Mouse (Mus musculus) embryonic facial prominence, embryonic 13.5 days (tissue): Measurements from ENCODE around the gene Epn2. TPM values are rescaled to one million over a fixed set of nuclear protein-coding genes. Genes with fewer than 3 reads are reported as not detected.

Experiments
- ATAC-seq: fragments of 200-750 bp; cut with Nextera tagmentation; 2 replicates; pipeline ENCODE4 v1.8.0; 2017; ENCODE audit warnings: low read depth; ENCODE audit not compliant: insufficient number of reproducible peaks, insufficient read depth, low FRiP score, low TSS enrichment
- H3K27ac ChIP-seq: fragments of 300-500 bp; sonication (generic); 2 replicates; pipeline ENCODE4 v1.5.1; 2015; ENCODE audit warnings: moderate library complexity, mild to moderate bottlenecking, inconsistent platforms
- H3K27me3 ChIP-seq: fragments of 300-500 bp; sonication (generic); 2 replicates; pipeline ENCODE4 v1.6.1; 2015; ENCODE audit warnings: mild to moderate bottlenecking, inconsistent platforms
- H3K36me3 ChIP-seq: fragments of 300-500 bp; sonication (generic); 2 replicates; pipeline ENCODE4 v1.6.1; 2015; ENCODE audit warnings: mild to moderate bottlenecking, inconsistent platforms
- H3K4me1 ChIP-seq: fragments of 300-500 bp; sonication (generic); 2 replicates; pipeline ENCODE4 v1.6.1; 2015; ENCODE audit warnings: inconsistent platforms
- H3K4me2 ChIP-seq: fragments of 300-500 bp; sonication (generic); 2 replicates; pipeline ENCODE4 v1.6.1; 2015; ENCODE audit warnings: moderate library complexity, mild to moderate bottlenecking, inconsistent platforms
- H3K4me3 ChIP-seq: fragments of 300-500 bp; sonication (generic); 2 replicates; pipeline ENCODE4 v1.5.1; 2015; ENCODE audit warnings: mild to moderate bottlenecking, inconsistent platforms
- H3K9ac ChIP-seq: fragments of 300-500 bp; sonication (generic); 2 replicates; pipeline ENCODE4 v1.6.1; 2015; ENCODE audit warnings: mild to moderate bottlenecking, inconsistent platforms
- H3K9me3 ChIP-seq: fragments of 300-500 bp; sonication (generic); 2 replicates; pipeline ENCODE4 v1.6.1; 2016; ENCODE audit warnings: inconsistent platforms
- WGBS: fragments of 180-500 bp; shearing (Covaris S2); methylation state at CpG from one replicate; pipeline ENCODE4 v1.1.7; 2015; ENCODE audit warnings: mixed read lengths; 5-methylcytosine and 5-hydroxymethylcytosine counted together
- polyA plus RNA-seq: library from polyadenylated mRNA; unstranded; fragments of >200 nt; fragmentation: Nextera tagmentation; extraction: Ambion mirVana; gene quantifications from 2 replicates; pipeline ENCODE4 v1.2.1, GENCODE M21; 2015

Epn2 gene
- polyA plus RNA-seq, 1 experiment from 2014 or later, result 30.0 TPM

GRCm38 (mm10) chr11:61498736-61499504 is 80.6 kb downstream of the Epn2 start:
- no peak for ATAC-seq
- no peaks in the 10 kb centered on the region for H3K9me3 ChIP-seq
- H3K27me3 ChIP-seq, result no peaks in the 10 kb centered on the region
- no peak overlapping the region for H3K4me2 ChIP-seq
- peaks cover 5% of the 10 kb centered on the region for H3K4me1 ChIP-seq
- H3K27ac ChIP-seq, result no peak overlapping the region
- H3K4me3 ChIP-seq, result no peak overlapping the region
- no peak overlapping the region for H3K9ac ChIP-seq
- WGBS, result 66% methylated on average over 6 of the region's 6 CpGs
- no peaks in the 10 kb centered on the region for H3K36me3 ChIP-seq

GRCm38 (mm10) chr11:61497490-61497889 is 82.0 kb downstream of the Epn2 start:
- no peaks in the 10 kb centered on the region for H3K27me3 ChIP-seq
- H3K4me3 ChIP-seq, result no peak overlapping the region
- 80% methylated on average over 1 of the region's 1 CpGs for WGBS
- no peak overlapping the region for H3K9ac ChIP-seq
- no peaks in the 10 kb centered on the region for H3K9me3 ChIP-seq
- H3K36me3 ChIP-seq, result peaks cover 4% of the 10 kb centered on the region
- H3K27ac ChIP-seq, result no peak overlapping the region
- no peak for ATAC-seq
- no peak overlapping the region for H3K4me2 ChIP-seq
- peaks cover 9% of the 10 kb centered on the region for H3K4me1 ChIP-seq

GRCm38 (mm10) chr11:61495528-61495927 is 84.0 kb downstream of the Epn2 start:
- H3K27me3 ChIP-seq, result no peaks in the 10 kb centered on the region
- WGBS, result 88% methylated on average over 2 of the region's 2 CpGs
- no peaks in the 10 kb centered on the region for H3K9me3 ChIP-seq
- H3K4me2 ChIP-seq, result no peak overlapping the region
- no peak overlapping the region for H3K9ac ChIP-seq
- H3K4me1 ChIP-seq, result peaks cover 18% of the 10 kb centered on the region
- H3K36me3 ChIP-seq, result peaks cover 23% of the 10 kb centered on the region
- ATAC-seq, result no peak
- H3K27ac ChIP-seq, result peak overlapping the region; percentile 92; the same call in 1 of the 2 replicates
- H3K4me3 ChIP-seq, result no peak overlapping the region

- Histone ChIP-seq H3K27me3 (no peaks in the 10 kb centered on the region), H3K27ac (peak within 1 kb of the TSS; percentile 92), H3K9me3 (no peaks in the 10 kb centered on the region), H3K4me3 (peak within 1 kb of the TSS; percentile 93), H3K4me1 (peaks cover 30% of the 10 kb centered on the region), H3K9ac (peak within 1 kb of the TSS; percentile 91), H3K36me3 (peaks cover 35% of the 10 kb centered on the region), H3K4me2 (peak within 1 kb of the TSS; percentile 89)
- ATAC-seq, result peak; percentile 93
- WGBS, result under 1% methylated on average over 62 of the region's 62 CpGs
These were observed 85.1 kb downstream of the Epn2 start, which contains the start of gene Mapk7 for GRCm38 (mm10) chr11:61494129-61494997. TSS of gene Mapk7 (minus strand) at chr11:61494406.

- H3K4me2 ChIP-seq, result peak overlapping the region; percentile 89
- peak overlapping the region; percentile 91 for H3K9ac ChIP-seq
- peaks cover 35% of the 10 kb centered on the region for H3K4me1 ChIP-seq
- no peaks in the 10 kb centered on the region for H3K27me3 ChIP-seq
- peak; percentile 49 for ATAC-seq
- under 1% methylated on average over 49 of the region's 50 CpGs for WGBS
- peaks cover 42% of the 10 kb centered on the region for H3K36me3 ChIP-seq
- peak overlapping the region; percentile 93 for H3K4me3 ChIP-seq
- H3K9me3 ChIP-seq, result no peaks in the 10 kb centered on the region
- H3K27ac ChIP-seq, result peak overlapping the region; percentile 92
These were observed 85.9 kb downstream of the Epn2 start for GRCm38 (mm10) chr11:61493525-61494128.

GRCm38 (mm10) chr11:61492749-61493401 is 86.6 kb downstream of the Epn2 start:
- Histone ChIP-seq H3K4me2 (peak overlapping the region; percentile 89), H3K9ac (peak overlapping the region; percentile 91), H3K27ac (peak overlapping the region; percentile 92), H3K4me1 (peaks cover 42% of the 10 kb centered on the region), H3K27me3 (no peaks in the 10 kb centered on the region), H3K36me3 (peaks cover 49% of the 10 kb centered on the region), H3K9me3 (no peaks in the 10 kb centered on the region), H3K4me3 (peak overlapping the region; percentile 93)
- 73% methylated on average over 12 of the region's 12 CpGs for WGBS
- no peak for ATAC-seq

GRCm38 (mm10) chr11:61490944-61491520 is 88.5 kb downstream of the Epn2 start:
- H3K27me3 ChIP-seq, result no peaks in the 10 kb centered on the region
- no peak overlapping the region for H3K4me3 ChIP-seq
- H3K4me1 ChIP-seq, result peaks cover 60% of the 10 kb centered on the region
- H3K27ac ChIP-seq, result no peak overlapping the region
- no peak overlapping the region for H3K4me2 ChIP-seq
- no peaks in the 10 kb centered on the region for H3K9me3 ChIP-seq
- ATAC-seq, result no peak
- no peak overlapping the region; the same call in 1 of the 2 replicates for H3K9ac ChIP-seq
- H3K36me3 ChIP-seq, result peaks cover 55% of the 10 kb centered on the region
- 92% methylated on average over 22 of the region's 22 CpGs for WGBS

- Histone ChIP-seq H3K27ac (peak overlapping the region; percentile 48; the same call in 1 of the 2 replicates), H3K27me3 (no peaks in the 10 kb centered on the region), H3K4me2 (no peak overlapping the region), H3K4me3 (no peak overlapping the region), H3K9ac (no peak overlapping the region; the same call in 1 of the 2 replicates), H3K9me3 (no peaks in the 10 kb centered on the region), H3K4me1 (peaks cover 72% of the 10 kb centered on the region), H3K36me3 (peaks cover 55% of the 10 kb centered on the region)
- ATAC-seq, result no peak
- WGBS, result 94% methylated on average over 8 of the region's 8 CpGs
These were observed 89.6 kb downstream of the Epn2 start for GRCm38 (mm10) chr11:61489874-61490273.

GRCm38 (mm10) chr11:61489085-61489484 is 90.4 kb downstream of the Epn2 start:
- Histone ChIP-seq H3K27me3 (no peaks in the 10 kb centered on the region), H3K4me1 (peaks cover 80% of the 10 kb centered on the region), H3K9ac (no peak overlapping the region), H3K9me3 (no peaks in the 10 kb centered on the region), H3K4me2 (no peak overlapping the region), H3K27ac (peak overlapping the region; percentile 29; the same call in 1 of the 2 replicates), H3K4me3 (no peak overlapping the region), H3K36me3 (peaks cover 55% of the 10 kb centered on the region)
- no peak for ATAC-seq
- WGBS, result 83% methylated on average over 2 of the region's 2 CpGs

- Histone ChIP-seq H3K4me1 (peaks cover 86% of the 10 kb centered on the region), H3K27me3 (no peaks in the 10 kb centered on the region), H3K36me3 (peaks cover 55% of the 10 kb centered on the region), H3K4me3 (no peak overlapping the region), H3K9ac (0 out of 2 replicates have a peak overlapping the region, but pooled peaks have one; percentile 40), H3K27ac (peak overlapping the region; percentile 51), H3K4me2 (peak overlapping the region; percentile 75; the same call in 1 of the 2 replicates), H3K9me3 (no peaks in the 10 kb centered on the region)
- WGBS, result 85% methylated on average over 7 of the region's 7 CpGs
- no peak for ATAC-seq
These were observed 91.6 kb downstream of the Epn2 start for GRCm38 (mm10) chr11:61487936-61488335.
